Mouse (Mus musculus) testis, adult 2 months (tissue): Measurements from ENCODE around the gene Pcdh9.

Experiments
- CTCF ChIP-seq: fragments of 200-500 bp; IDR thresholded peaks from 2 replicates; pipeline ENCODE4 v1.5.1; 2012; ENCODE audit warnings: low read depth, mild to moderate bottlenecking, inconsistent platforms, low read length, moderate library complexity; ENCODE audit not compliant: control insufficient read depth, insufficient read depth, insufficient replicate concordance
- POLR2A ChIP-seq: fragments of 200-500 bp; IDR thresholded peaks from 2 replicates; pipeline ENCODE4 v1.6.1; 2012; ENCODE audit warnings: low read depth, mild to moderate bottlenecking, inconsistent platforms, low read length, moderate library complexity; ENCODE audit not compliant: control insufficient read depth

GRCm38 (mm10) chr14:93380757-93381156 lies 509.7 kb downstream of the Pcdh9 start:
- TF ChIP-seq CTCF: no peak
- no peak for TF ChIP-seq POLR2A
